Mouse (Mus musculus) adrenal gland, postnatal 25 days (tissue): ENCODE measurements at regions not wholly inside any gene's neighbourhood (a gene's known extent, or its start where the extent isn't known, plus 50 kb on each side); places are given as distances from the start of the nearest gene placed in this dataset.
"Not testable (repeated sequence)": the region's sequence is repeated elsewhere in the genome, so short reads cannot be mapped to it uniquely, and the experiment has no call there.

Source experiments
- DNase-seq: peaks from one replicate; pipeline ENCODE4 v3.0.0; 2021; ENCODE audit warnings: mixed read lengths

DNA sequence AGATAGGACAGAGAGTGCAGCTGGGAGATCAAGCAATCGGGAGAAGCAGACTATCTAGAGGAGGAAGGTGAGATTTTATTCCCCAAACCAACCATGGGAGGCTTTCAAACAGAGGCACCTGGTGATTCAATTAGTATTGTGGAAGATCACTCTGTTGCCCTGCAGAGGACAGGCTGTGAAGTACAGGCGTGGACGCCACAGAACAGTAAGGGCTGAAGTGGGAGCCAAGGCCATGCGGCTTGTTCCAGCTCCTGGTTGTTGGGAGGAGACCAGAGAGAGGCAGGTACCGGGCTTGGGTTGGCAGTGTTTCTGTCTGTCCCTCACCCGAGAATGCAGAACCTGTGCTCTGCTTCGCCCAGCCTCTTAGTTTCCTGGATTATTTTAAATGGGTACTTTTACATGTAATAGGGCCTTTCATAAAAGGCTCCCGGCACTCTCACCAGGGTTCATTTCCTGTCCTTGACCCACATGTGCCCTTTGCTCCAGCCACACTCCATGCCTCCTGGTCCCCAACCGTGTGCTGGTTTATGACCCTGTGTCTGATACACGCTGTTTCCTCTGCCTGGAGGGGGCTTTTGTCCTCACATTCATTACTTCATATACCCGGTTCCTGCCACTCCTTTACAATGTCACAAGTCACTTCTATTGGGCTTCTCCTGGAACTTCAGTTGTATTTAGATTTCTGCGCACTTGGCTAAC, 58.3 kb downstream of the Vcpkmt start:
- no peak for DNase-seq

DNA sequence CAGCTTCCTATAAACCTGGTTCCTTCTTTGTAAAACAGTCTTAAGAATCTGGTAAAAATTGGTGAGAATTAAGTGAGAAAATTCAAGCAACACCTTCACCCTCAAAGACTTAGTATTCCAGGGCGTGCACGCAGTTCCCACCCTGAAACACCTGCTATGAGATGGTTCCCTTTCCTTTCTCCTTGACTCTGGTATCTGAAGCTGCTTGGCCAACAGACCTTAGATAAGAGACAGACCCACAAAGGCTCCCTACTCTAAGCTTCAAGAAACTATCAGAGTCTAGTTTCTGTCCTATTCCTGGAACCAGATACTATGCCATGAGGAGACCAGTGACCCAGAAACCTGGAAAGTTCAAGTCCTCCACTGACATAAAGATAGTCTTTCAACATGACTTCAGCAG, 63.0 kb downstream of the Vcpkmt start:
- DNase-seq, result no peak

DNA sequence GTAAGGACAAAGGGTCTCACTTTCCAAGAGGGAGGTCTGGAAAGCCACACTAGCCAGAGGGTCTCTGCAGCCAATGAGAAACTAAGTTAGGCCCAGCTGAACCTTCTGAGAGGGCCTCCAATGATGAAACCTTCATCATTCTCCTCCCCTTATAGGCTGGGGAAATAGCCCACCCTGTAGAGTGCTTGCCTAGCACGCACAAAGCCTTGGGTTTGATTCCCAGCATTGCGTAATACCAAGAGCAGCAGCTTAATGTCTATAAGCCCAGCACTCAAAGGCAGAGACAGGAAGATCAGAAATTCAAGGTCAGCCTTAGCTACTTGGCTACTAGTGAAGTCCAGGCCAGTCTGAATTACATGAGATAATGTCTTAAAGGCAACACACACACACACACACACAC, 63.8 kb downstream of the Vcpkmt start:
- DNase-seq, result no peak

DNA sequence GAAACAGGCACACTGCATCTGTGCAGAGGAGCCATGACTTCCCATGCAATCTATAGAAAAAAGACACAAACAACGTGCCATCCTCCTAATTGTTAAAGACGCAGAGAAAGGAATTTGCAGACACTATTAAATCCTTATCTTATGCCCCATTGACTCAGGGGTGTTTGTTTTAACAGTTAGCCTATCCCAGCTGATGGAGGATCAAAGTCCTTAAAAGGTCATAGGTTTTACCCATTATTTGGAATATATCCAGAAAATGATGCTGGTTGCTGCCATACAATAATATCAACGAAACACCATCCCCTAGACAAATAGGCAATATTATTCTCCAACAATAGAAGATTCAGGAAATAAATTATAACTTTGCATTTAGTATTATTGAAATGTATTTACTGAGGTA, 65.2 kb downstream of the Vcpkmt start:
- no peak for DNase-seq

DNA sequence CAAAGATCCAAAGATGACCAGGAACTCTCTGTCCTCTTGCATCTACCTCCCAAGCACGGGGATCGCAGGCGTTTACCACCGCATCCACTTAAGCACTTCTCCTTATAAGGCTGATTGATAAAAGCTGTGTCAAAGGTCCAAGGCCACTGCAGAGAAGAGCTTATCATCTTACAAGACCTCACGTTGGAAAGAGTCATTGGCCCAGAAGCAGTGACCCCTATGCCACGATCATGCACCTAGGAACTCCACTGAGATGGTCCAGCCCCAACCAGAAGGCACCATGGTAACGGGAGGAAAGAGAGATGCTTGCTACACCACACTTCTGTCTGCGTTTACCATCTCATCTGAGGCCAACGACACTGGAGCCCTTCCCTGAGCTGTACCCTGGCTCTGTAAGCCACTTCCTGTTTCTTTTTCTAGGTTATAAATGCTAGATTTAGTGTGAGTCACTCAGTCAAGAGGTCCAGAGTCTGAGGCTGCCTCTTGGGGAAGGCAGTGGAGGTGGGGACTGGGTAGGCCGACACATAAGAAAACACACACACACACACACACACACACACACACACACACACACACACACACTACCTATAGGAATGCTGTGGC, 66.4 kb downstream of the Vcpkmt start:
- DNase-seq, result no peak

DNA sequence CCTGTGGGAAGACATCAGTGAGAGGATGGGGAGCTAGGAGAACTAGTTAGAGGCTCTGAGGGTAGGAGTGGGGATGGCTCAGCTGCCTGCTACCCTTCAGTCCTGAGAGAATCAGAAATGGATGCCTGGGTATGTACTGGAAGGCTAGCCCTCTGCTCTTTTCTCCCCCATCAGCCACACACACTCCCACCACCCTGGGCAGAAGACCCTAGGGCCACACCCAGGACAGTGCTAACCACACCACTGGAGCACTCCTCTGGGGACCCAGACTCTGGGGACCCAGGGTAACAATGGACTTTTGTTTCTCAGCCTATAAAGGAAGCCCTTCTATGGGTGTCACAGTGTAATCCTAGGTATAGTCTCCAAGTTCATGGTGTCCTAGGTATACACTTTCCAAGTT, 67.0 kb downstream of the Vcpkmt start:
- no peak for DNase-seq

DNA sequence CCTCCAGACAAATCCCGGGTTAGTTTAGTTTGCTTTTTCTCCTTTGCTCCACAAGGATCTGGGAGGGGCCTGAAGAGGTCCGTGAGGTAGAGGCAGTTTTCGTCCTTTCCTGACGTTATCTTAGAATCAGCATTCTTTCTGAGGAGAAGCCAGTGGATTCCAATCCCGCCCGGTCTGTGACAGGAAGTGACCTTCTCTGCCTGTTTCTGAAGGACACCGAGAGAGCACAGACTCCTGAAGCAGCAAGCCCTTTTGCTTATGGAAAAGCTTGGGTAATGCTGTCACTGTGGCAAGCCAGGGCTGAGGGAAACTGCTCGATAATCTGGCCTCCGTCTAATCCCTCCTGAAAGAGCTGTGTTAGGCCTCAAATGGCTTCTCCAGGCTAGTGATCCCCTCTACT, 67.7 kb downstream of the Vcpkmt start:
- peak; percentile 23 for DNase-seq

DNA sequence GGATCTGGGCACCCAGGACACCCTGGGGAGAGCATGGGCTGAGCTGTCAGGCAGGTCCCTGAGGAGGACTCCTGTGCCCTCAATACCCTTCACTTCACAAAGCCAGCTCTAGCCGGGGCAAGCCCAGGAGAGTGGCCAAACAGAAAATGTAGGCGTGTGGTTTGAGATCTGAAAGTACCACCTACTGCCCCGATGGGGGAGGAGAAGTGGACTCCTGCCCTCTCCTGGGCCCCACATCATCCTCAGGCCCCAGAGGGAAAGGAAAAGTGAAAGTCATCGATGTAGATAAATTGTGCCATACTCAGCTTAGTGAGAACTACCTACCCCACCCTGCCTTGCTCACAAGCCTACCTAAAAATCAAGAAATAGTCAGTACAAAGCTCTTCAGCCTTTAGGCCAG, 69.7 kb downstream of the Vcpkmt start:
- DNase-seq, result no peak

DNA sequence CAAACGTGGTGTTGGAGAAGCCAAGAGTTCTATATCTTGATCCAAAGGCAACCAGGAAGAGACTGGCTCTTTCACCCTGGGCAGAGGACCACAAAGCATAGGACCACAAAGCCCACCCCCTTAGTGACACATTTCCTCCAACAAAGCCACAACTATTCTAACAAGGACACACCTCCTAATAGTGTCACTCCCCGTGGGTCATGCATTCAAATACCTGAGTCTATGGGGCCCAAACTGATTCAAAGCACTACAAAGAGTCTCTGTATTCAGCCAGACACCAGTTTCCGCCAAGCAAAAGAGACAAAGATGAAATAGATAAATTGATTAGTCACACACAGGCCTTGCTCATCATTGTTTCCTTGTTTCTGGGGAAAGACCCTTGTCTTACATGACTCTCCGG, 72.1 kb downstream of the Vcpkmt start:
- no peak for DNase-seq

DNA sequence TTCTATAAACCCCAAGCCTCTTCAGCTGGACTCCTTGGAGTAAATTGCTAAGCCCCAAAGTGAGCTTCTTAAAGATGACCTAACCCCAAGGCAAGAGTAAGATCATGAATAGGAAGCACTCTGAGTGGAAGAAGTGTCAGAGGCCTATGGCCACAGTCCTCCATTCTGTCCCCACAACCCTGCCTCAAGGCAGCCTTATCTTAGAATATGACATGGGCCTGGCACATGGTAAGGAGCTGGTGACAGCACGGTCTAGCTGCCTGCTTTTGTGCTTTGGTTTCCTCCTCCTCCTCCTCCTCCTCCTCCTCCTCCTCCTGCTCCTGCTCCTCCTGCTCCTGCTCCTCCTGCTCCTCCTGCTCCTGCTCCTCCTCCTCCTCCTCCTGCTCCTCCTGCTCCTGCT, 73.6 kb downstream of the Vcpkmt start:
- DNase-seq, result not testable (repeated sequence)

DNA sequence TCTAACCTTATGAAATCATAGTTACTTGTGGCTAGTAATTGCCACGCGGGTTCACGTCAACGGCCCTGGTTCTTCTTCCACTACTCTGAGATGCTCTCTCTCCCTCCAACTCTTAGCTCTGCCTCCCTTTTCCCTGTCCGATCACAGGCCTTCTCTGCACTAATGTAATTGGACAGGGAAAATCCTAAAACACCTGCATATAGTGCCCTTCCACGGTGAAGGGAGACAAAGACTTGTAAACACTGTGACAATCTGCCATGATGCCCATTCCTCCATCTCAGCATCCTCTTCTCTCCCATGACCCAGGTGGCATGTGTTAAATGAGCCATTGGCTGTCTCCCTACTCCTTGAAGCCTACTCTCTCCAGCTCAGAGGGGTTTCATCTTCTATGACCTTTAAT, 74.9 kb downstream of the Vcpkmt start:
- DNase-seq, result no peak

DNA sequence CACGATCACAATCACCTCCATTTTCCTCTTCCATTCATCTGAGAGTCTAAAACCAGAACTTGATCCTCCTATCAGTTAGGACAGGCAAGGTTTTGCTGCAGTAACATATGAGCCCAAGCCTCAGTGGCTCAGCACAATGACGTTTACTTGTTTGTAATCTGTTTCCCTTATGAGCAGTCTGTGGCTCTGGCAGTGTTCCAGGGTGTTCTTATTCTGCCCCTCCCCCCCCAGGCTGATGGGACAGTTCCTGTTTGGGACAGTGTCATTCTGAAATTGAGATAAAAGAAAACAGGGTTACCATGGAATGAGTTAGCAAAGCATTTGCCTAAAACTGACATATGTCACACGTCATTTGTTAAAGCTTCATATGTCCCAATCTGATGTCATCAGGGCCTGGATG, 75.5 kb downstream of the Vcpkmt start:
- no peak for DNase-seq

DNA sequence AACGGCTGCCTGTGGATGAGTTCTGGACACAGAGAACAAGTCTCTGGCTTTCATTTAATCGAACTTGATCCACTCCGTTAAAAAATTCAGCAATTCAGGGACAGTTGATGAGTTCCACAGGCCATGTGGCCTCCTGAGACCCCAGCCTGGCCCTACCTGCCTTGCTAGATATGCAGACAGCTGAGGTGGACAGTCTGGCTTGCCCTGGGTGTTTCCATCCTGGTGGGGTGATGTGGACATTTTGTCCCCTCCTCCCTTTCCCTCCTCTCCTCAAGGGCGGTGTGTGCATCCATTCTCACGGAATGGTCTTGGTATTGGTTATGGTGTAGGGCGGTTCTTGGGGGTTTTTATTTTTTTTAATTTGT, 80.1 kb downstream of the Vcpkmt start:
- DNase-seq, result peak; percentile 7

DNA sequence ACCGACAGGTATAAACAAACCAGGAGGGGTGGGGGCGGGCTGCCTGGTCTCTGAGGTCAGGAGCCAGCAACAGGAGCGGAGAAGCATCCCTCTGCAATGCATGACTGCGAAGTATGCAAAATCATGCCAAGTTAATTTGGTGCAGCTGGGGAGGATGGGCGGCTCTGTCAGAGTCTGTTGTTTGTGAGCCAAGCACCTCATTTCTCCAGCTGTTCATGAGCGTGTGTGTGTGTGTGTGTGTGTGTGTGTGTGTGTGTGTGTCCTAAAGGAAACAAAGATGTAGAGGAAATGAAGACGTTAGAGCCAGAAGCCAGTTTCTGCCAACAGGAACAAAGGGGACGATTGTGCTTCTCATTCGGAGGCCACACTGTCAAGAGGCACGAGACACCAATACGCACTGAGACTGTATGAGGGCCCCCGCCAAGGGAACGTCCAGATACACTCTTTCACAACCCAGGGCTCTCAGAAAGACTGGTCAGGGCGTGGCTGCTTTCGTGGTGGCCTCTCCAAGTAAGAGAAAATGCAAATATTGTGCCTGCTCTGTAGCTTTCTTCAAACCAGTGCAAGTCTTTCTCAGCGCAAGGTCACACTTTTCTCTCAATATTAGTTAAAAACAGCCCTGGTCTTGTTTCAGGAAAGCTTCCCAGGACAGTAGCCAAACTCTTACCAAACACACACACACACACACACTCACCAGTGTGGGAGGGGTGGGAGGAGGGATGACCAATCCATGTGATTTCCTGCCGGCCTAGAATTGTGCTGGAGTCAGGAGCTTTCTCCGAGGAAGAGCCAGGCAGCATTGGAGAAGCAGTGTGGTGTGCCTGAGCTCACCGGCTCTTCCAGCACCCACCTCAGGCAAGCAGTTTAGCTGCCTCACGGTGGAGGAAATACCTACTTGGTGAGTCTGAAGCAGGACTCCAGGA, 80.8 kb downstream of the Vcpkmt start:
- peak; percentile 73 for DNase-seq

DNA sequence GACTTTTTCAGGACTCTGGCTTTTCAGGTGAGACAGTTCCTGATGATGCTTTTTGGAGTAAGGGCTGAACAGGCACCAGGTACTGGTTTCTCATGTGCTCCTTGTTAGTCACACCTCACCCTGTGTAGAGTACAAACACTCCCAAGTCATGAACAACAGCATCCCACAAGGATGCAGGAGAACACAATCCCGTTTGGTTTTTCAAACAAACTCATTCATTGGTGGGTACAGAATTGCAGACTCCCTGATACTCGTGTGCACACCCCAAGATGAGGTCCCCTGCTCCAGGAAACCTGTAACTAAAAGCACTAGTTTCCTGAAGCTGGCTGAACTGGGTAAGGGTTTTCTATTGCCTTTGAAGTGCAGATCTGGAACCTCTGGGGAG, 81.5 kb downstream of the Vcpkmt start:
- no peak for DNase-seq

DNA sequence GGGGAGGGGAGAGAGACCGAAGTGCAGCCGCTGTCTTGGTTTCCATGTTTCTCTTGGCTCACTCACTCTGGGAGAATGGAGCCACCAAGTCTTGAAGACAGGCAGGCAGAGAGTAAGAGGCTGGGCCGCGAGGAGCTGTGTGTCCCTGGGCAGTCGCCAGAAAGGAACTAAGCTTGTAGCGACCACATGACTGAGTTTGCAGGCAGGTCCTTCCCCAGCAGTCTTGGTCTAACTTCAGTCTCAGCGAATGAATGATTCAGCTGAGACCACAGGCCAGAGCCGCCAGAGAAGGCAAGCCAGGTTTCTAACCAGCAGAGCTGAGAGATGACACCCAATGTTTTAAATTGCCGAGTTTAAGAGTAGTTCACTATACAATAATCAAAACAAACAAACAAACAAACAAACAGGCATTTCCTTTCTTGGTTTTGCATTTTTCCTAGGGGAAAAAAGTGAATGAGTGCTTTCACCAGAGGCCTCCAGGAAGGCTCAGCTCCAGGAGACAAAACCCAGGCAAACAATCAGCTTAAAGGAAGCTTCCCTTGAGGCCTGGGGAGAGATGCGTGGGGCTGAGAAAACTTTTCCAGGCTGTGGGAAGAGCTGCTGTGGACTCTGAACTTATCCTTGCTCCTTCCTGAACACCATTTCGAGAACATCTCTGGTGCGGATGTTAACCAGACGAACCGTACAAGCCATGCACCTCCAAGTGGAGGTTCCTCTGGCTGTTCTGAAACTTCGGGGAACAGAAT, 82.1 kb downstream of the Vcpkmt start:
- no peak for DNase-seq

DNA sequence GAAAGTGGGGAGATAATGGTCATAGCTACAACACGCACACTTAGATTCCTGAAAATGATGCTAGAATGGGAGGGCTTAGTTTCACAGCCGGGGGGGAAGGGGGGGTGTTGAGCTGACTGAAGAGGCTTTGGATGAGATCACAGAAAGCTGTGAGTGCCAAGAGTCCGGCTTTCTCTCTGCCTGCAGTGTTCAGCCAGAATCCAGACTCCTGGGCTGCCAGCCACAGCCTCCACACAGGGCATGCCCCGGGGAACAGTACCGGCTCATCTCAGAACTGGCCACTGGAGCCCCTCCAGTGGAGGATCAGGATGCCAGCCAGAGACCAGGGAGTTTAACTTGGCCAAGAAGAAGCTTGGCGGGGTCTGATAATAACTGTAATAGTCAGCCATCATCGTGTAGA, 85.7 kb downstream of the Vcpkmt start:
- peak; percentile 40 for DNase-seq

DNA sequence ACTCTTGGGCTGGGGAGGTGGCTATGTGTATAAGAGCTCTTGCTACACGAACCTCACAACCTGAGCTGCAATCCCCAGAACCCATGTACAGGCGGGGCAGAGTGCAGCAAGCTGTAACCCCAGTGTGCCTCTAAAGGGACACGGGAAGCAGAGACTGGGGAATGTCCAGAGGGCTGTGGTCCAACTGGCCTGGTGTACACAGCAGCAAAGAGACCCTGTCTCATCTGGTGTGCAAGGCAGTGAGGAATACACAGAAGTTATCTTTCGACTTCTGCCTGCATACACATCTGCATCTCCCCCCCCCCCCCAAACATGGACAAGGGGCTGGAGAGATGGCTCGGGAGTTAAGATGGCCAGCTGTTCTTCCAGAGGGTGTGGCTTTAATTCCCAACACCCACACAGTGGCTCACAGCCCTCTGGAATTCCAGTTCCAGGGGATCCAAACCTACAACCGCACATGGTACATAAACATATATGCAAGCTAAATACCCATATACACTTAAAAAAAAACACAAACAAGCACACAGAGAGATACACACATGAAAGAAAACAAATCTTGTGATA, 86.4 kb downstream of the Vcpkmt start:
- DNase-seq, result no peak

DNA sequence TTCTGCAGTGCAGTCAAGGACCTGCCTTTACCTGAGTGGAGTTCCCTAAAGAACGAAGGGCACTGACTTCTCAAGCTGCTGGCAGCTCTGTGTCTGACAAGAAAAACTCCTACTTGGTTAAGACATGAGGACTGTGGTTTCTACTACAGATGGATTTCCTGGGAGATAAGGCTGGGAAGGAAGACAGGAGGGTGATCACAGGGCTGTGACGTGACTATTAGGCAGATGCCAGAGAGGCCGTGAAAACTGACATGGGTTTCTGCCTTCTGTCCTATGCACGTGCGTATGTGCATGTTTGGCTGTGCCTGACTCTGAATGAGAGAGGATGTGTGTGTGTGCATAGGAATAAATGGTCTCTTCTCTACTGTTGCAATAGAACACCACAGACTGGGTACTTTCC, 87.1 kb downstream of the Vcpkmt start:
- DNase-seq, result no peak

DNA sequence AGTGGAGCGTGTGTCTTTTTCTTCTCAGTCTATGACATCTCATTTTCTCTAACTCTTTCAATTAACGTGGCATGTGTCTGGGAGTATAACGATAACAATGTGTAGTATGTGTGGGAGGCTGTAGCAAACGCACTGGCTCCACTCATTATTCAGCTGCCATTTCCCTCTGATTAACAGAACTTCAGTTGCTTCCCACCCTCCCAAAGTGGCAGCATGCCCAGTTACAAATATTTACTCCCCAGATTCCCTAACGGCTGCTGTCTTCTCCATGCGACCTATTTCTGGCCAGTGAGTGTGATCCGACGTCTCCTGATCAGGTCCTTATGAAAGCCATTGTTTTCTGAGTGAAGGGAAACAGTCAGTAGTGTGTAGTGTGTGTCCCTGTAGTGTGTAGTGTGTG, 88.2 kb downstream of the Vcpkmt start:
- no peak for DNase-seq

DNA sequence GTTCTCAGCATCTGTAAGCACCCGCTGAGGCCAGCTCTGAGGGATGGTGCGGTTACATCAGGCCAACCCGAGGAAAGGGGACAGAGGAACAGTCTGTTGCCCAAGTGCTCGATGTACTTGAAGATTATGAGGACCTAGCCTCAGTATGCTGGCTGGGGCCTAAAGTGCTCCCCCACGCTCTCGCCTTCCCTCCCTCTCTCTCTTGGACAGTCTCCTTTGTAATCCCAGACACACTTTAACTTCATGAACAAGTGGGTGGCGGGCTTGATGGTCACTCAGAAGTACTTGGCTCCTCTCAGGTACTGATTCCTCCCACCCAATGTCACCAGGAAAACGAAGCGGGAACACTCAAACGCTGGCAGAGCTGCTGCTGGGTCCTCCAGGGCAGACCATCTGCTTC, 93.1 kb downstream of the Vcpkmt start:
- no peak for DNase-seq

DNA sequence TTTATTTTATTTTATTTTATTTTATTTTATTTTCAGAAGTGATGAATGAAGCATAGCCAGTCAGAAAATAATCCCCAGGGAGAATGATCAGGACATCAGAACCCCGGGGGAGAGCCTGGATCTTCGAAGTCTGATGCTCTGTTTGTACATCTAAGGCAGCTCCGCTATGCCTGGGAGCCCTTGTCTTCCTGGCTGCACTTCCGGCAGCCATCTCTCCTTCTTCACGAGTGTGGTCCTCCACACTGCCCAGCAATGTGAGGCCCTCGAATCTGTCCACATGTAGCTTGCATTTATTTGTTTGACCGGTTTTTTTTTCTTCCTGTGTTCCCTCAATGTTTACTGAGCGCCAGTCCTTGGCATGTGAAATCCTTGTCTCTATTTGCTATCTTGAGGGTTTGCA, 95.9 kb downstream of the Vcpkmt start:
- DNase-seq, result no peak
